Mouse (Mus musculus) R1 (cell line): ENCODE results near the gene Col4a3.

Source experiments
- DNase-seq: peaks from one replicate; pipeline ENCODE4 v3.0.0-alpha.2; 2018; ENCODE audit warnings: low read depth, low spot score

The Col4a3 gene

GRCm38 (mm10) chr1:82586713-82587399 lies at the start of gene Col4a3, which contains the start of gene Col4a4:
Col4a3 (plus strand) TSS chr1:82586921.
Col4a4 (minus strand) TSS chr1:82586849.
- DNase-seq: no peak

GRCm38 (mm10) chr1:82537848-82538247 lies 48.9 kb upstream of the Col4a3 start:
- DNase-seq: no peak

- no peak for DNase-seq
Measured at GRCm38 (mm10) chr1:82540056-82540455, 46.7 kb upstream of the Col4a3 start.

- DNase-seq: no peak
Measured at GRCm38 (mm10) chr1:82543934-82544333, 42.8 kb upstream of the Col4a3 start.

GRCm38 (mm10) chr1:82544419-82545185 lies 42.1 kb upstream of the Col4a3 start:
- no peak for DNase-seq

GRCm38 (mm10) chr1:82545199-82545960 lies 41.3 kb upstream of the Col4a3 start:
- DNase-seq: no peak

- DNase-seq: peak; percentile 46
Measured at GRCm38 (mm10) chr1:82554443-82554850, 32.3 kb upstream of the Col4a3 start.

GRCm38 (mm10) chr1:82554889-82555288 lies 31.8 kb upstream of the Col4a3 start:
- DNase-seq: no peak

- DNase-seq: no peak
Measured at GRCm38 (mm10) chr1:82560223-82560622, 26.5 kb upstream of the Col4a3 start.

GRCm38 (mm10) chr1:82569405-82569804 lies 17.3 kb upstream of the Col4a3 start:
- DNase-seq: no peak

- peak; percentile 36 for DNase-seq
Measured at GRCm38 (mm10) chr1:82571758-82572157, 15.0 kb upstream of the Col4a3 start.

GRCm38 (mm10) chr1:82575681-82576080 lies 11.0 kb upstream of the Col4a3 start:
- DNase-seq: no peak

- no peak for DNase-seq
Measured at GRCm38 (mm10) chr1:82576182-82576581, 10.5 kb upstream of the Col4a3 start.

- DNase-seq: no peak
Measured at GRCm38 (mm10) chr1:82577339-82577738, 9.4 kb upstream of the Col4a3 start.

- DNase-seq: no peak
Measured at GRCm38 (mm10) chr1:82577915-82578314, 8.8 kb upstream of the Col4a3 start.

- DNase-seq: no peak
Measured at GRCm38 (mm10) chr1:82578320-82578719, 8.4 kb upstream of the Col4a3 start.

GRCm38 (mm10) chr1:82585981-82586380 lies 740 bp upstream of the Col4a3 start:
- DNase-seq: no peak

GRCm38 (mm10) chr1:82590266-82590665 lies 3.5 kb downstream of the Col4a3 start:
- no peak for DNase-seq

- no peak for DNase-seq
Measured at GRCm38 (mm10) chr1:82596864-82597596, 10.3 kb downstream of the Col4a3 start.

- DNase-seq: no peak
Measured at GRCm38 (mm10) chr1:82603198-82603950, 16.7 kb downstream of the Col4a3 start.

- no peak for DNase-seq
Measured at GRCm38 (mm10) chr1:82605347-82605746, 18.6 kb downstream of the Col4a3 start.
